Mouse (Mus musculus): ENCODE measurements around the gene Frmd4a.
"Not testable (repeated sequence)": the region's sequence is repeated elsewhere in the genome, so short reads cannot be mapped to it uniquely, and the experiment has no call there.

Gene Frmd4a

GRCm38 (mm10) chr2:4338290-4338689, 320.8 kb downstream of the Frmd4a start:
- not testable (repeated sequence) for DNase-seq (ENCODE audit: low spot score)

GRCm38 (mm10) chr2:4339128-4339527, 321.6 kb downstream of the Frmd4a start:
- DNase-seq (ENCODE audit: low spot score) = no peak

GRCm38 (mm10) chr2:4339530-4340218, 322.2 kb downstream of the Frmd4a start:
- no peak for DNase-seq (ENCODE audit: low spot score)

GRCm38 (mm10) chr2:4340378-4340777, 322.9 kb downstream of the Frmd4a start:
- no peak for DNase-seq (ENCODE audit: low spot score)

DNA sequence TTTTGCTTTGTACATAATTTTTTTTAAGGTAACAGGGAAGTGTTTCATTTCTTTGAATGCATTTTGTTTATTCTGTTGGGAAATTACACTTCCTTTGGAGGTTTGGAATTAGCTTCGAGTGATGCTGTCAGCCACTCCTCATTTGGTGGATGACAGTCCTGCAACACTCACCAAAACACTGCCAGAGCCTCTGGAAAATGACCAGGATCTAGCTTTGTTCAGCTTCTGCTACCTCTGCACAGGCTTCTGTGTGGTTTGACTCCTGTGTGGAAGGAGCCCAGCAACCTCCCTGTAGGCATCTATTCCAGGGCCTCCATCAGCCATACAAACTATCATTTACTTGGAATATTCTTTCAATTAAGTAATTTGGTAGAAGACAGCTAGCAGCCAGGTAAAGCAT, 323.6 kb downstream of the Frmd4a start:
- DNase-seq (ENCODE audit: low spot score) = no peak

GRCm38 (mm10) chr2:4342005-4342404, 324.5 kb downstream of the Frmd4a start:
- no peak for DNase-seq (ENCODE audit: low spot score)

- DNase-seq (ENCODE audit: low spot score) = no peak
Measured at GRCm38 (mm10) chr2:4344411-4344810, 326.9 kb downstream of the Frmd4a start.

GRCm38 (mm10) chr2:4346232-4346631, 328.7 kb downstream of the Frmd4a start:
- DNase-seq (ENCODE audit: low spot score) = no peak

- DNase-seq (ENCODE audit: low spot score) = no peak
Measured at GRCm38 (mm10) chr2:4346953-4347352, 329.4 kb downstream of the Frmd4a start.

- DNase-seq (ENCODE audit: low spot score) = no peak
Measured at GRCm38 (mm10) chr2:4347782-4348181, 330.3 kb downstream of the Frmd4a start.

GRCm38 (mm10) chr2:4348509-4348908, 331.0 kb downstream of the Frmd4a start:
- no peak for DNase-seq (ENCODE audit: low spot score)

DNA sequence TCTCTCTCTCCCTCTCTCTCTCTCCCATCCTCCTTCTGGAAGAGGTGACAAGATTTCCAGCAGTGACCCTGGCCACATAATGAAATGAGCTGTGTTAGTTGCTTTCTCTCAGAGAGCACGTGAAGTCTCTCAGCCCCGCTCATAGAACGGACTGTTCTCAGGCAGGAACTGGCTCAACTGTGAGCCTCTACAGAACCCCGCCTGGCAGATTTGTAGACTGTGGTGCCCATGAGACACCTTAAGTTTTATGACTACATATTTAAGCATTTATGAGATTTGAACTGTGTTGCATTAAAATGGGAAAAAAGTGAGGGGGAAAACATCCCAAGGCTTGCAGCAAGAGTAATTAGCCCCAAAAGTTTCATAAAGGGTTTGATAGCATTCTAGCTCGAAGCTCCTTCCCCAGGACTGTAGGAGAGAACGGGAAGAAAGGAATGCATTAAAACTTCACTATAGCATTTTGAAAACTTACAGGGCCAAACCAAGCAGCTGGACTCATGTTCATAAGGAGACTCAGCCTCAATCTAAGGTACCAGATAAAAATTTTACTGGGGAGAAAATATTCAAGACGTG, 339.4 kb downstream of the Frmd4a start:
- DNase-seq (ENCODE audit: low spot score) = no peak

GRCm38 (mm10) chr2:4361981-4362834, 344.7 kb downstream of the Frmd4a start:
- no peak for DNase-seq (ENCODE audit: low spot score)

DNA sequence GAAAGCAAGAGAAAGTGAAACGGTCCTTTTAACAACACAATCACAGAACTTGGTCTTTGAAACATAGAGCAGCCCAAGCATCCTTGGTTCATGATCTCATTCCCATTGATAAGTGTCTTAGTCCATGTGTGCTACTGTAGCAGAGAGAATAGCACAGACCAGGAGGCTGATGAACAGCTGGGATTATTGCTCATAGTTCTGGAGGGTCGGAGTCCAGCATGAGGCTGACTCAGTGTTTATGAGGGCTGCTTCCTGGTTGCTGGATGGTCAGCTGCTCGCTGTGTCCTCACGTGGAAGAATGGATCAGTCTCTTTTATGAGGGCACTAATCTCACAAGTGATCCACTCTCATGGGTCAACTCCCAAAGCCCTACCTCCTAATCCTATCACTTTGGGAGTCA, 347.4 kb downstream of the Frmd4a start:
- DNase-seq (ENCODE audit: low spot score) = no peak

DNA sequence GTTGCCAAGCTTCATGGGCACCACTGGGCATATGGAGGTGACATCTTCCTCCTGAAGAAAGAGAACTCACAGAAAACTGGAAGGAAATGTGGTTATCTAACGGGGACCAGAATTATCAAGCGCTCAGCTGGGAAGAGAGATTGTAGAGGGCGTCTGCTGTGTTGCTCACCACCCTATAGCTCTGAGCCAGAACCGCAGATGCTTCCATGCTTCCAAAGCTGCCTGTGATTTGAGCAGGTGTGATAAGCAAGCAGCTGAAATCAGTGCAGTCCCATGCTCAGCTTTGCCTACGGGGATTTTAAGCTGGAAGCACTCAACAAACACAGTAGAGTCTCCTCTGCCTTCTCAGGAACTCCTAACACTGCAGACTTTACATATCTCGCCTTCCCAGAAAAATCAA, 351.0 kb downstream of the Frmd4a start:
- DNase-seq (ENCODE audit: low spot score) = no peak

GRCm38 (mm10) chr2:4370499-4370898, 353.0 kb downstream of the Frmd4a start:
- no peak for DNase-seq (ENCODE audit: low spot score)

DNA sequence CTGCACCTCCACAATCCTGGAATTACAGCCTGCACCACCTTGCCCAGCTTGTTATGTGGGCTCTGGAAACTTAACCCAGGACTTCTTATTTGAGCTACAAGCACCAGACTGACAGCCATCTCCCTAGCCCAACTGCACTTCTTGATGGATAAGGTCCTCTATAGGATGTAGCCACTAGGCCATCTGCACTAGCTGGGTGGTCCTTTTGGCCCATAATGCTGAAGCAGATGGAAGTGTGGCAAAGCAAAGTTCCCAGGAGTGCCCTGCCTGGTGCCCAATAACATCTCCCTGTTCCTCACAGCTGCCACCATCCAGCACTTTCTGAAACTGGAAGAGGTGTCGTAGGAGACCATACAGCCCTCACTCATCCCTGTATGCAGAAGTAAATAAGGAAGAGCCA, 353.8 kb downstream of the Frmd4a start:
- DNase-seq (ENCODE audit: low spot score) = no peak

DNA sequence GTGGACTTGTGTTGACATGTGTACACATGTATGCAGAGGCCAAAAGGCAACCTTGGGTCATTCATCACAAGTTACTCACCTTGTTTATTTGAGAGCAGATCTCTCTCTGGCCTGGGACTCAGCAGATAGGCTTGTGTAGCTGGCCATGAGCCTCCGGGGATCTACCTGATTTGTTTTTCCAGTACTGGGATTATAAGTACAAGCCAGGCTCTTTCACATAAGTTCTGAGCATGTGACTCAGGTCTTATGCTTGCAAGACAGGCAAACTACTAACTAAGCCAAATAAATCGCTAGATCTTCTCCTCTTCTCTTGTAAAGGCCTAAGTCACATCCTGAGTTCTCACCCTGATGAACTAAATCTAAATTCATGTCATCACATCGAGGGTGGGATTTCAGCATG, 361.3 kb downstream of the Frmd4a start:
- no peak for DNase-seq (ENCODE audit: low spot score)

DNA sequence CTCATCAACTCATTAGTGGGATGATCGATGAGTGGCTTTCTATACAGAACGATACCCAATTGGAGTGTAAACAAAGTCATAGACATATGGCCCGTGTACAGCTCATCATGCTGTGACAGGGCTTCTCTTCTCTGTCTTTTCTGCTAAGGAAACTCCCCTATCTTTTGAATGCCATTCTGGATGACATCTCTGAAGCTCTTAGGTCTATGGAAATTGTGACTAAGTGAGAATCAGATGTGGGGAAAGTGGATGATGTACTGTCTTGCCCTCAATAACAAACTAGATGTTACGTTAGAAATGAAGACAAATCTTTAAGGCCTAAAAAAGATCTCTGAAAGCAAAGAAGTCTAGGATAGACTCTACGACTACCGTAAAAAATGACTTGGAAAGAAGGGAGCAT, 362.9 kb downstream of the Frmd4a start:
- DNase-seq (ENCODE audit: low spot score) = no peak

DNA sequence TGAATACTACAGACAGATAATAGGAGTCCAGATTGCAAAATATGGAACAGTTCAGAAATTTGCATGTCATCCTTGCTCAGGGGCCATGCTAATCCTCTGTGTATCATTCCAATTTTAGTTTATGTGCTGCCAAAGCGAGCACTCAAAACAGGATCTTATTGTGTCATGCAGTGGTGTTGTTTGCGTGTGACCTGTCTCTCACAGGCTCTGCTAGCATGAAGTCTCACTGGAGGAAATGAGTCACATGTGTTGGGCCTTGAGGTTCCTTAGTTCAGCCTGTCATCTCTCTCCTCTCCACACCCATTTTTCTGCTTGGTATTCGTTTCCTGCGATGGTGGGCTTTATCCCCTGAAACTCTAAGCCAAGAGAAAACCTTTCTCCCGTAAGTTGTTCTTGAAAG, 363.4 kb downstream of the Frmd4a start:
- no peak for DNase-seq (ENCODE audit: low spot score)

DNA sequence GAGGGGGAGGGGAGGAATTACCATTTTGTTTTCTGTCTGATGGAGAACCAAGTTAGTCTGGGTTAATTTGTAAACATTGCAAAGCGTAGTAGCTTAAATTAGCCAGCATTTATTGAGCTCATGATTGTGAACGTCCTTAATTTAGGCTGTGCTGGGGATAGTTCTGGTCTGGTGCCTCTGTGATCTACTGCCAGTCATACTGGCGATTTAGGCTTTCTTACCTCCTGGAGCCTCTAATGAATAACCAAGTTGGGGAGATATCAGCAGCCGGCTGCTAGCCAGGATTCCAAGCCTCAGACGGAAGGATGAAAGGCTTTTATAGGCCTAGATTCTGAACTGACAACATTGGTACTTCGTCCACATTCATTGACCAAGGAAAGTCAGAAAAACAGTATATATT, 369.0 kb downstream of the Frmd4a start:
- DNase-seq (ENCODE audit: low spot score) = no peak

- no peak for DNase-seq (ENCODE audit: low spot score)
Measured at GRCm38 (mm10) chr2:4389330-4389729, 371.8 kb downstream of the Frmd4a start.

GRCm38 (mm10) chr2:4391091-4391490, 373.6 kb downstream of the Frmd4a start:
- DNase-seq (ENCODE audit: low spot score) = no peak
